Mouse (Mus musculus) liver, embryonic 14.5 days (tissue): Measurements from ENCODE around the gene Hist1h2be.

Experiments used
- CTCF ChIP-seq: IDR thresholded peaks from 2 replicates; pipeline ENCODE4 v1.5.1; 2016; ENCODE audit warnings: antibody characterized with exemption, low read depth, control low read depth
- EP300 ChIP-seq: IDR thresholded peaks from 2 replicates; pipeline ENCODE4 v1.6.1; 2016; ENCODE audit warnings: antibody characterized with exemption, low read depth

GRCm38 (mm10) chr13:23575271-23575851 is 45.6 kb downstream of the Hist1h2be start, which contains the start of gene Hist1h3d:
- TF ChIP-seq CTCF, result no peak
- TF ChIP-seq EP300, result peak; percentile 68
